Mouse (Mus musculus) layer of hippocampus, adult 8-10 months (tissue): ENCODE data around the gene Dock9. TPM values are rescaled to one million over a fixed set of nuclear protein-coding genes. Genes with fewer than 3 reads are reported as not detected.

Experiments
- DNase-seq, 2 experiments: peaks; one replicate each; pipeline ENCODE4 v3.0.0; 2022; ENCODE audit warnings: low spot score in 2 of 2
- total RNA-seq, 4 experiments: library from RNA; stranded (reverse); gene quantifications; 2 replicates each; pipeline ENCODE4 v1.2.4; 2022

The Dock9 gene
- total RNA-seq, 4 experiments from 2014 or later = 179 to 210 (median 198) TPM

GRCm38 (mm10) chr14:121534501-121534900 lies 263.1 kb downstream of the Dock9 start:
- no peak for DNase-seq

- no peak for DNase-seq
These were observed 266.8 kb downstream of the Dock9 start for GRCm38 (mm10) chr14:121530853-121531252.

GRCm38 (mm10) chr14:121527883-121528282 lies 269.8 kb downstream of the Dock9 start:
- DNase-seq = no peak

- no peak for DNase-seq
These were observed 270.4 kb downstream of the Dock9 start for GRCm38 (mm10) chr14:121527201-121527600.

GRCm38 (mm10) chr14:121521709-121522108 lies 275.9 kb downstream of the Dock9 start:
- DNase-seq = no peak

- DNase-seq = no peak
These were observed 280.8 kb downstream of the Dock9 start for GRCm38 (mm10) chr14:121516881-121517280.

- no peak for DNase-seq
These were observed 288.7 kb downstream of the Dock9 start for GRCm38 (mm10) chr14:121508929-121509328.

GRCm38 (mm10) chr14:121506336-121506735 lies 291.3 kb downstream of the Dock9 start:
- no peak for DNase-seq

GRCm38 (mm10) chr14:121505485-121505860 lies 292.2 kb downstream of the Dock9 start:
- no peak for DNase-seq

- no peak for DNase-seq
These were observed 292.7 kb downstream of the Dock9 start, which contains the start of gene Slc15a1 for GRCm38 (mm10) chr14:121504781-121505484. Gene Slc15a1, minus strand, starts transcription at chr14:121505252.

GRCm38 (mm10) chr14:121500577-121500976 lies 297.1 kb downstream of the Dock9 start:
- no peak for DNase-seq

GRCm38 (mm10) chr14:121499769-121500168 lies 297.9 kb downstream of the Dock9 start:
- no peak for DNase-seq

GRCm38 (mm10) chr14:121497800-121498199 lies 299.8 kb downstream of the Dock9 start:
- no peak for DNase-seq

- DNase-seq = no peak
These were observed 301.9 kb downstream of the Dock9 start for GRCm38 (mm10) chr14:121495741-121496140.

GRCm38 (mm10) chr14:121495120-121495519 lies 302.5 kb downstream of the Dock9 start:
- no peak for DNase-seq

- no peak for DNase-seq
These were observed 303.4 kb downstream of the Dock9 start for GRCm38 (mm10) chr14:121494238-121494637.

GRCm38 (mm10) chr14:121493712-121494111 lies 303.9 kb downstream of the Dock9 start:
- DNase-seq = no peak

- DNase-seq = no peak
These were observed 305.3 kb downstream of the Dock9 start for GRCm38 (mm10) chr14:121492328-121492727.

Other genes starting within 250 kb of the Dock9 start
- 10 to 100 TPM; 40.3 to 47.1 (median 45.1) TPM for gene Ubac2, start 80.8 kb upstream of the Dock9 start, total RNA-seq
- gene Gpr18, start 117.9 kb upstream of the Dock9 start, total RNA-seq = not detected
- gene Gpr183, start 167.4 kb upstream of the Dock9 start, total RNA-seq = 1 to 10 TPM in 2 of 4 experiments, under 1 TPM in 2; 0.50 to 7.3 (median 2.6) TPM
- not detected for gene Timm8a2, start 236.8 kb upstream of the Dock9 start, total RNA-seq